Mouse (Mus musculus) kidney, adult 2 months (tissue): Measurements from ENCODE around the gene Fcna. TPM values are rescaled to one million over a fixed set of nuclear protein-coding genes. Genes with fewer than 3 reads are reported as not detected.

Experiments used
- DNase-seq: peaks from one replicate; pipeline ENCODE4 v3.0.0; 2021
- H3K27ac ChIP-seq: fragments of 200-500 bp; 2 replicates; pipeline ENCODE4 v1.5.1; 2012; ENCODE audit warnings: low read depth, low read length, control low read depth, inconsistent platforms; ENCODE audit not compliant: insufficient read depth
- H3K27me3 ChIP-seq: fragments of 200-500 bp; replicated peaks from 2 replicates; pipeline ENCODE4 v1.6.1; 2012; ENCODE audit warnings: mild to moderate bottlenecking, moderate library complexity, low read length, inconsistent platforms; ENCODE audit not compliant: control insufficient read depth, insufficient read depth
- H3K36me3 ChIP-seq: fragments of 200-500 bp; 2 replicates; pipeline ENCODE4 v1.6.1; 2012; ENCODE audit warnings: mild to moderate bottlenecking, moderate library complexity, low read length, inconsistent platforms; ENCODE audit not compliant: control insufficient read depth, insufficient read depth
- H3K4me1 ChIP-seq: fragments of 200-500 bp; 2 replicates; pipeline ENCODE4 v1.6.1; 2011; ENCODE audit warnings: low read length; ENCODE audit not compliant: control insufficient read depth, insufficient read depth
- H3K4me3 ChIP-seq: fragments of 200-500 bp; 2 replicates; pipeline ENCODE4 v1.5.1; 2011; ENCODE audit warnings: mild to moderate bottlenecking, low read depth, low read length, control low read depth; ENCODE audit not compliant: insufficient read depth
- CTCF ChIP-seq: fragments of 200-500 bp; conservative IDR thresholded peaks from 2 replicates; pipeline ENCODE4 v1.5.1; 2011; ENCODE audit warnings: low read depth, mild to moderate bottlenecking, control low read depth, low read length, moderate library complexity, mixed read lengths; ENCODE audit not compliant: insufficient read depth, insufficient read length
- POLR2A ChIP-seq: fragments of 200-500 bp; IDR thresholded peaks from one replicate; pipeline ENCODE4 v1.6.1; 2011; ENCODE audit warnings: low read depth, low read length, control low read depth
- WGBS: fragments of 180-500 bp; shearing (Covaris S2); methylation state at CpG from one replicate; pipeline ENCODE4 v1.1.7; 2018; 5-methylcytosine and 5-hydroxymethylcytosine counted together
- polyA plus RNA-seq: library from polyadenylated mRNA; depleted of rRNA; stranded (reverse); fragments of >200 nt; gene quantifications from 2 replicates; pipeline ENCODE4 v1.2.3, GENCODE M21; 2012

The Fcna gene
- polyA plus RNA-seq, 1 experiment = 3.4 TPM

DNA sequence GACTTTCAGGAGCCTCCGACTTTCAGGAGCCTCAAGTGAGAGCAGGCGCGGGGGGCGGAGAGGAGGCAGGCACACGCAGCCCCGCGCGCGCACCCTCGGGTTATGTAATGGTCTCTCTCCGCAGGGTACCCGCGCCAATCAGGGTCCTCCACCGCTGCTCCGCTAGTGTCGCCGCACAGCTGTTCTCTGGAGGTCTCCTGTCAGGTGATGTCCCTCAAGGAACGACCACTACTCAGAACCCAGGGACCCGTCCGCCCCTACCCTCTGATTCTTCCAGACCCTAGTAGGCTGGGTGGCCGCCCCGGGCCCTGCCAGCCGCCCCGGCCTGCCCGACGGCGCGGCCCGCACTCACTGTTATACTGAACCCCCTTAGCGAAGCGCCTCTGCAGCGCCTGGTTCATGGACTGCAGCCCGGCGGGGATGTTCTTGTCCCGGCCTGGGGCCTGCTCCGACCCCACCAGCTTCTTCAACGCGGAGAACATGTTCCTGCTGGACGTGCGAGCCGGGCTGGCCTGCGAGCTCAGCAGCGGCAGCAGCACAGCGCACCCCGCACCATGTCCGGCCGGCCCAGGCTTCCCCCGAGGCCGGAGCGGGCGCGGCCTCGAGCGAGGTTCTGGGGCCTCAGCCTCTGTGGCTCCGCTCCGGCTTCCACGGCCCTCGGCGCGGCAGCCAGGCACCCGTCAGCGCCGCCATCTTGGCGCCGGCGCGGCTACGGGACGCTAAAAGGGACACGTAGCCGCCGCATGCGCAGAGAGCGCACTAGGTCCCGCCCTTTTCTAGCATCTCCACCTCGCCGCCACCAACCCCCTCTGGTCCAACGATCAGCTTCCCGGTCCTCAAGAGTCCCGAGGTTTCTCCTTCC is 19.8 kb downstream of the Fcna start, which contains the start of gene Rabl6:
Gene Rabl6, minus strand, starts transcription at position 761 of the 862 bp plus-strand sequence.
- Histone ChIP-seq H3K4me3 (peak within 1 kb of the TSS; percentile 96), H3K27ac (peak within 1 kb of the TSS; percentile 82), H3K27me3 (no peaks in the 10 kb centered on the region), H3K4me1 (peaks cover 5% of the 10 kb centered on the region; the same call in 1 of the 2 replicates), H3K36me3 (no peaks in the 10 kb centered on the region)
- WGBS = under 1% methylated on average over 80 of the region's 80 CpGs
- TF ChIP-seq POLR2A (no peak), CTCF (no peak)
- peak; percentile 93 for DNase-seq

DNA sequence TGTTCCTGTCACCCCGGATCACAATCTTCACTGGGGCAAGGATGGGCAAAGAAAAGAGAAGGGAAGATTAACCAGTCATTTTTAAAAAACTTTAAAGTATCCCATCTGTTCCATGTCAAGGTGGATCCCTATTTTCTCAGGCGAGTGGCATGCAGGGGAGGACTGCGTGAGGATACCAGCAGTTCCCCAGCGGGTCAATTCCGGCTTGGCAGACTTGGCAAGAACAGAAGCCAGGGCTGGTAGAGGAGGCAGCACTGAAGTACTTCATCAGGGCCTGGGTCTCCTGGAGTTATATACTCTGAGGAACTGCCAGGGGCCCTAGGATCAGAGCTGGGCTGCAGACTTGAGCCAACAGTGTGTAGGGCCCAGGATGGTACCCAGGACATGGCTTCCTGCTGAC is 25.3 kb downstream of the Fcna start:
- 90% methylated on average over 5 of the region's 5 CpGs for WGBS
- H3K27me3 ChIP-seq = no peaks in the 10 kb centered on the region
- DNase-seq = no peak
- H3K4me3 ChIP-seq = no peak overlapping the region
- no peaks in the 10 kb centered on the region; the same call in 1 of the 2 replicates for H3K36me3 ChIP-seq
- no peak overlapping the region for H3K27ac ChIP-seq
- peaks cover 5% of the 10 kb centered on the region; the same call in 1 of the 2 replicates for H3K4me1 ChIP-seq
- TF ChIP-seq CTCF = no peak
- no peak for TF ChIP-seq POLR2A

DNA sequence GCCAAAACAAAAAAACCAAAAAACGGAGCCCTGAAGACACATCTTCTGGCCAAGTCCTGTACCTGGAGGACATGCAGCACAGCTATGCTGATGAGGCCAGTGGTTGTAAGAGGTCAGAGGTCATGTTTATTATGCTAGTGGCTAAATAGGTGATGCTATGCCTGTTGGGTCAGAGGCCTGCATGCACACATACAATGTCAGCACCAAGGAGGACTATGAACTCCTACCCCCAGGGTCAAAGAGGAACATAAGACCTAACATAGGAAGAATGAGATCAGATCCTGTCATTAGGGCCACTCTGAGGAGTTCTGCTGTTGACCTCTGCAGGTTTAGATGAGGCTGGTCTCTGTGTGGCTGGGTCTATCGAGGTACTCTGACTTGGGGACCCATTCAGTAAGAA is 27.8 kb downstream of the Fcna start:
- no peak for TF ChIP-seq POLR2A
- no peak for TF ChIP-seq CTCF
- Histone ChIP-seq H3K27me3 (no peaks in the 10 kb centered on the region), H3K4me1 (no peaks in the 10 kb centered on the region), H3K27ac (no peak overlapping the region), H3K4me3 (no peak overlapping the region), H3K36me3 (peaks cover 1% of the 10 kb centered on the region; the same call in 1 of the 2 replicates)
- DNase-seq = no peak
- WGBS = 92% methylated on average over 2 of the region's 2 CpGs

DNA sequence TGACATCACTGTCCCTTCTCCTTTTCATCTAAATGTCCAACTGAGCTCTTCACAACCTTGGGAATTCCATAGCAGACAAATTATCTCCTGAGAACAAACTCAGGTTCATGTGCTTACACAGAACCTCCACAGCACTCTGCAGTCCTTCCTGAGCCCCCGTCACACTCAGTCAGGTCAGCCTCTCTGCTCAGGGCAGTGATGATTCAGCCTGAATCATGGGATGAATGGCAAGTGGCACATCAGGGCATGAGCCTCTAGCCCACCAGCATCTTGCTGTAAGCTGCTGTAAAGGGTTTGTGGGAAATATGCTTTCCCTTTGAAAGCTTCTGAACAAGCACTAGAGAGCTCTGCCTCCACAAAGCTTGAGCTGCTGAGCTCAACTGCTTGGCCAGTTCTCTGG is 29.1 kb downstream of the Fcna start:
- Histone ChIP-seq H3K36me3 (peaks cover 1% of the 10 kb centered on the region; the same call in 1 of the 2 replicates), H3K27ac (no peak overlapping the region), H3K4me3 (no peak overlapping the region), H3K4me1 (no peaks in the 10 kb centered on the region), H3K27me3 (no peaks in the 10 kb centered on the region)
- TF ChIP-seq CTCF (no peak), POLR2A (no peak)
- WGBS = 100% methylated on average over 1 of the region's 1 CpGs
- no peak for DNase-seq

DNA sequence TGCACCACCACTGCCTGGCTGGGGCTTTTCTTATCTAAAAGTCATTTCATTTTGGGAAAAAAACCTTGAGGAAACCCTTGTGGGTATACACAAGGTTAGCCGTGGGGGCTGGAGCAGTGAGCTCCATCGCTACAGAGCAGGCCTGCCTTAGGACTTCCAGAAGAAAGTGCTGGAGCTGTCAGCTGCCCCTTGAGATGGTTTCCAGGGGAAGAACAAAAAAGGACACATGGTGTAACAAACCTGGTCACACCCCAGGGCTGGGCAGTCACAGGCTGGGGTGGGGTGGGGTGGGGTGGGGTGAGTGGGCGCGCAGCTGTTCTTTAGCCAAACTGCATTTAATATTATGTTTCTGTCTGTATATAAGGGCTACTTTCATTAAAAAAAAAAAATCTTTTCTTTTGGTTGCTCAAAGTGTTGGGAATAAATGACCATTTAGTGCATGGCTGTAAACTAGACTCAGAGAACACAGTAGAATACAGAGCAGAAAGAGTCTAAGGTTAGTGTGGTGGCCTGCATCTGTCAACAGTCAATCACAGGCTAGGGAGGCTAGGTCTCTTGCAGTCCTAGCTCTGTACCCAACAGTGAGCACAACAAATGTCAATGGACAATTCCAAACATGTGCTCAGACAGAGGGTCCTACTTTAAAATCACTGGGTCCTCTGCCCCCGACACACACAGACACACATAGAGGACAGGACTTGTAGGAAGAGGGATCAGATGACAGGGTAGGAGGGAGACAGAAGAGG is 30.9 kb downstream of the Fcna start:
- DNase-seq = no peak
- TF ChIP-seq POLR2A (no peak), CTCF (no peak)
- Histone ChIP-seq H3K27ac (no peak overlapping the region), H3K27me3 (no peaks in the 10 kb centered on the region), H3K4me1 (no peaks in the 10 kb centered on the region), H3K36me3 (peaks cover 3% of the 10 kb centered on the region), H3K4me3 (no peak overlapping the region)
- WGBS = 91% methylated on average over 5 of the region's 5 CpGs

DNA sequence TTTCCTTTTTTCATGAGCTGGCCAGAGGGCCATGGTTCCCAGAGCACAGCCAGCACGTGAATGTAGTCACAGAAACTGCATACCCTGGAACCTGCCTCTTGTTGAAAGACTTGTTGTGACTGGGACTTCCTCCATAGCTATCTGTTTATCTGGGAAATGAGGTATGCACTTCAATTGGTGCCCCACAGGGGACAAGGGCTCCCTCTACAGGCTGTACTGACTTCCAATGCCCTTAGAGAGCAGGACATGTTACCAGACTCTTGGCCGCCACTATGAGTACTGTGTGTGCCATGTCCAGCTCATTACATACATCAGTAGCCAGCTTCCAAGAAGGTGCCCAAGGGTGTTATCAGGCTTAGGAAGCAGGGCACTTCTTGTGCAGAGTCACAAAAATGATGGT is 36.0 kb downstream of the Fcna start:
- Histone ChIP-seq H3K27me3 (no peaks in the 10 kb centered on the region), H3K4me3 (no peak overlapping the region), H3K27ac (no peak overlapping the region), H3K4me1 (no peaks in the 10 kb centered on the region), H3K36me3 (peaks cover 3% of the 10 kb centered on the region)
- DNase-seq = peak; percentile 59
- TF ChIP-seq POLR2A = no peak
- TF ChIP-seq CTCF = peak; percentile 68
- WGBS = 65% methylated on average over 2 of the region's 2 CpGs

DNA sequence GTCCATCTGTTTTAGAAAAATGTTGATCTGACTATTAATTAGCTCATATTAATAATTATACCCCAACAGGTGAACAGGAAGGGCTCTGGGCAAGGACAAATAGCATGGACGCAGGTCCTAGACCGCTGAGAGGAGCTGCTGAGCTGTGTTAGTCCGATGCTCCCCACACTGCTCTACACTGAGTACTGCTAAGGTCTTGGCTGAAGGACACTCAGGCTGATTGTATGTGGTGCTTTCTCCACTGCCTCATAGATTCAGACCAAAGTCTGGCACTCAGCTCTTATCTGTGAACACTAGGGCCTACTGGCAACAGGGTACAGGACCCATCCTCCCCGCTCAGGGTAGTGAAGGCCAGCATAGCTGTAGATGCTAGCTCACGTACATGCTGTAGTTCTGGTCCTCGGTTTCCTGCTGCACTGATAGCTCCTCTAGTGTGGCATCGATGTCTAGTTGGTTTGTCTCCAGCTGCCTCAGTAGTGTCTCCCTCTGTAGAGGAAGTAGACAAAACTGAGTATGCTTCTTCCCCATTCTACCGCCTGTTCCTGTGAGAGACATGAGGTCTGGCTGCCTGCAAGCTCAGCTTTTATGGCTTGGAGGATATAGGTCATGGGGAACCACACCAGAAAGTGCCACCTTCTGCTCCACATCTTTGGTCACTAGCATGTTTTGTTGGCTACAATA is 39.5 kb downstream of the Fcna start:
- WGBS = 88% methylated on average over 8 of the region's 8 CpGs
- Histone ChIP-seq H3K36me3 (peaks cover 2% of the 10 kb centered on the region; the same call in 1 of the 2 replicates), H3K27ac (no peak overlapping the region), H3K27me3 (no peaks in the 10 kb centered on the region), H3K4me1 (no peaks in the 10 kb centered on the region), H3K4me3 (no peak overlapping the region)
- no peak for DNase-seq
- no peak for TF ChIP-seq CTCF
- TF ChIP-seq POLR2A = no peak
